Mouse (Mus musculus) bone marrow macrophage, adult 2 months (primary cell): ENCODE measurements at regions not wholly inside any gene's neighbourhood (a gene's known extent, or its start where the extent isn't known, plus 50 kb on each side); places are given as distances from the start of the nearest gene placed in this dataset.

ENCODE experiments used
- CTCF ChIP-seq: IDR thresholded peaks from 2 replicates; pipeline ENCODE4 v1.5.1; 2012; ENCODE audit warnings: low read depth, mild to moderate bottlenecking, low read length, moderate library complexity
- POLR2A ChIP-seq: IDR thresholded peaks from 2 replicates; pipeline ENCODE4 v1.6.1; 2012; ENCODE audit warnings: mild to moderate bottlenecking, low read depth, low read length, borderline replicate concordance

DNA sequence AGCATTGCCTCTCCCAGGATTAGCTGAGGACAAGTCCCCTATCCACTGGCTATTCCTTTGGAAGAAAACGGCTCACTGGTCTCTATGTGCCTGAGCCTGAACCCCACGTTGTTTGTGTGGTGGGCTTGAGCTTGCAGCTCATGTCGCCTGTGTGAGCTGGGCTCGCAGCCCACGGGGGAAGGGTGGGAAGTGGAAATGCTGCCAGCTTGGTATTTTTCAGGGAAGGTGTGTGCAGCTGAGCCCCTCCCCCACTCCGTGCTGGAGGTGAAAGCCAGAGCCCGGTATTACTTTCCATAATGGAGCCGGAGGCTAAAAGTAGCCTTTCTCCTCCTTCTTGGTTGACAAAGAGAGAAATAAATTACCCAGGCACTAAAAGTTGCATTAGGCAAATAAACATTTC lies 180.5 kb upstream of the Zc3h12a start:
- TF ChIP-seq CTCF (no peak), POLR2A (no peak)
